Mouse (Mus musculus): ENCODE data around the gene Actg2. TPM values are rescaled to one million over a fixed set of nuclear protein-coding genes. Genes with fewer than 3 reads are reported as not detected.
A peak's percentile ranks its signal among the peaks of the same experiment; 100 is the strongest.

Gene Actg2
- polyA plus RNA-seq, 1 experiment from 2014 or later, result 1.2 TPM

DNA sequence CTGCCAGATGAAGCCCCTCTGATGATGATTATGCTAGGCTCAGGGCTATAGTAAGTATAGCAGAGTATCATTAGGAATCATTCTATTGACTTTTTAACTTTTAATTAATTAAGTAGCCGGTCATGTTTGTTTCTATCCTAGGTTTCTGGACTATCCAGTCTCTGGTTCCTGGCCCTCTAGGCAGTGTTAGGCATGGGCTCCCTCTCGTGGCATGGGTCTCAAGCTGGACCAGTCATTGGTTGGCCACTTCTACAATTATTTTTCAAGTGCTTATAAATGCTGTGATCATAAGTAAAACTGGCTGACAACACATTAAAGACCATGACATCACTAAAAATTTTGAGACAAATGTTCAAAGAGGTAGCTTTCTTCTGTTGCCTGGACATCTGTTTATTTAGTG lies 25.9 kb downstream of the Actg2 start:
- Histone ChIP-seq H3K4me3 (replicated peaks) (no peak overlapping the region), H3K27ac (no peak overlapping the region), H3K27me3 (no peaks in the 10 kb centered on the region), H3K9me3 (no peaks in the 10 kb centered on the region), H3K36me3 (no peaks in the 10 kb centered on the region), H3K4me2 (no peak overlapping the region), H3K4me1 (replicated peaks) (peaks cover 13% of the 10 kb centered on the region), H3K9ac (replicated peaks) (0 out of 2 replicates have a peak overlapping the region, but pooled peaks have one; percentile 9)
- no peak for ATAC-seq (ENCODE audit: insufficient number of reproducible peaks, insufficient read depth, low FRiP score, low TSS enrichment, low read depth)
- 74% methylated on average over 2 of the region's 2 CpGs for WGBS

DNA sequence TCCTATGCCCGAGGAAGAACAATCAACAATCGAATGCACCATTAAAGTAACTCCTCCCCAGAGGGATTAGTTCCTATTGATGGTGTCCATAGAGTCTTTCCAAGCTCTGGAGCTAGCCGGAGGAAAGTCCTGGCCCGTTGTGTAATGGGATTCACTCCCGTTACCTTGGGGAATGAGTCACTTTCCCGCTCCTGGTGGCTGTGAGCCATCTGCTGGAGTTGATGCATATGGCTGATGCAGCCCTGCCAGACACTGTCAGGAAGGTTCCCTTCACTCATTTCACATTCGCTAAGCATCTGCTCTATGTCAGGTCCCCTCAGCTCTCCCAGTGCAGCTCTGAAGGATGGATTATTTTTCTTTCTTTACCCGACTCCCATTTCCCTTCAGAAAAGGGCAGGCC lies 26.6 kb downstream of the Actg2 start:
- Histone ChIP-seq H3K4me1 (replicated peaks) (peaks cover 14% of the 10 kb centered on the region), H3K36me3 (no peaks in the 10 kb centered on the region), H3K9me3 (no peaks in the 10 kb centered on the region), H3K4me2 (no peak overlapping the region), H3K4me3 (replicated peaks) (no peak overlapping the region), H3K9ac (replicated peaks) (no peak overlapping the region), H3K27ac (no peak overlapping the region), H3K27me3 (no peaks in the 10 kb centered on the region)
- WGBS, result 55% methylated on average over 8 of the region's 8 CpGs
- no peak for ATAC-seq (ENCODE audit: insufficient number of reproducible peaks, insufficient read depth, low FRiP score, low TSS enrichment, low read depth)

DNA sequence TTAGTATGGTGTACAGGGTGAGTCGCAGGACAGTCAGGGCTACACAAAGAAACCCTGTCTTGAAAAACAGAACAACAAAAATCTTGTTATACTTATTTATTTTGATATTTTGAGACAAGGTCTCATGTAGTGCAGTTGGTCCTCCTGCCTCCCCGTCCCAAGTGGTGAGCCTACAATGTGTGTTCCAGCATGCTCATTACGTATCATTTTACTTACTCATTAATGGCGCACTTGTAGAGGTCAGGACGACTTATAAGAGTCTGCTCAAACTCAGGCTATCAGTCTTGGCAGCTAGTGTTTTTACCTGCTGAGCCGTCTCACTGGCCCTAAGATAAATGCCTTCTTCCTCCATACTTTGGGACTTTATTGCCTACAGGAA lies 28.9 kb downstream of the Actg2 start:
- Histone ChIP-seq H3K27me3 (no peaks in the 10 kb centered on the region), H3K9me3 (no peaks in the 10 kb centered on the region), H3K27ac (peak overlapping the region; percentile 97), H3K4me2 (peak overlapping the region; percentile 72), H3K4me1 (replicated peaks) (peaks cover 14% of the 10 kb centered on the region), H3K36me3 (no peaks in the 10 kb centered on the region), H3K4me3 (replicated peaks) (peak overlapping the region; percentile 81), H3K9ac (replicated peaks) (peak overlapping the region; percentile 23)
- no peak; the same call in 1 of the 2 replicates for ATAC-seq (ENCODE audit: insufficient number of reproducible peaks, insufficient read depth, low FRiP score, low TSS enrichment, low read depth)
- WGBS, result 29% methylated on average over 6 of the region's 6 CpGs

DNA sequence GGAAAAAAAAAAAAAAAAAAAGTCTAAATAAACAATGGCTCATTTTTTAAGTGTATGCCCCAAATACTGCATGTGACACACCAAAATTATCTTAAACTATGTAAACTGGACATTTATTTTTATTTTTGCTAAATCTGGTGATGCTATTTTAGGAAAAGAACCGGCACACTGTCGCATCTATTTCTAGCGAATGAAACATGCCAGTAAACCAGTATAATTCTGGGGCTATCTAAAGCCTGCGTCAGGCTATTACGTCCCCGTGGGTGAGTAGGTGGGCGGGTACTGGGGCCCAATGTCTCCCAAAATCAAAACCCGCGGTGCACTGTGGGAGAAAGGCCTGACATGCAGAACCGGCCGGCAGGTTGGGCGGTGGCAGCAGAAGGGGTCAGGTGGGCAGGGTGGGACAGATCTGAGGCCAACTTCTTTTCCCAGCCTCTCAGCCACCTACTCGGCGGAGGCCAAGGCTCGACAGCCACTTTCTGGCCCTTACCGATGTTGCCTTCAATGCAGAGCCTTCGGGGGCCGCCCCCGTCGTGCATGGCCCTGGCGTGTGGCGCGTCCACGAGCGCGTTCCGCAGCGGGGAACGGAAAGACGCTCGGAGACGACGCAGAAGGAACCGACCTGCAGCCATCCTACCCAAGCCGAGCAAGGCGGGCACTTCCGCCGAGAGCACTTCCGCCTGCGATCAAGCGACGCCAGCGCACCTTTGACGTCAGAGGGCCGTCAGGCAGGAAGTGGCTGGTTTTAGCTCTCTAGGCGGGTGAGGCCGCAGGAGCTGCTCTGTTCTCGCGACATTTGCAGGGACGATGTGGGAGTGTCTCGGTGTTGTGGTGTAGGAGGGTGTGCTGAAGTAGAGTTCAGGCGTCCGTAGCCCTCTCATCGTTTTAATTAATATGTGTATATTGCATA lies 29.6 kb downstream of the Actg2 start, which contains the start of gene Dguok:
Dguok (minus strand) TSS at position 712 of the 910 bp plus-strand sequence.
- WGBS, result under 1% methylated on average over 54 of the region's 54 CpGs
- H3K36me3 ChIP-seq, result no peaks in the 10 kb centered on the region
- H3K4me2 ChIP-seq, result peak within 1 kb of the TSS; percentile 72

DNA sequence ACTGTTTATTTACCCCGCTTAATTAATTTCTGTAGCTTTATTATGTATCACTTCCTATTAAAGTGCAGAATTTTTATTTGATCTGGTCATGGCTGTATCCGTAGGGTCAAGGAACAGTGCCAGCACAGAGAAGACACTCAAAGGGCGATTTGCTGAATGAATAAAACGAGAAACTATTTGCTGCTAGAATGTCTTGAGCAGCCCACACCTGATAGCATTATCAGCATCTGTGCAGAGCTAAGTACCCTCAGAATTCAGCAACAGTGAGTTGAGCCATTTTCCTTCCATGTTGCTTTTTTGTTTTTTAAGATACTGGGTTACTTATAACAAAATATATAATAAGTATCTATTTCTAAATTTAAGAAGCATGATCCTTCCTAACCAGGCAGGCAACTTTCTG lies 30.5 kb downstream of the Actg2 start:
- Histone ChIP-seq H3K4me3 (replicated peaks) (peak overlapping the region; percentile 81; the same call in 1 of the 2 replicates), H3K36me3 (peaks cover 1% of the 10 kb centered on the region; the same call in 1 of the 2 replicates), H3K4me2 (peak overlapping the region; percentile 72), H3K27ac (no peak overlapping the region), H3K9ac (replicated peaks) (peak overlapping the region; percentile 27; the same call in 1 of the 2 replicates), H3K4me1 (replicated peaks) (peaks cover 14% of the 10 kb centered on the region), H3K9me3 (no peaks in the 10 kb centered on the region; the same call in 1 of the 2 replicates), H3K27me3 (no peaks in the 10 kb centered on the region)
- 92% methylated on average over 4 of the region's 4 CpGs for WGBS
- ATAC-seq (ENCODE audit: insufficient number of reproducible peaks, insufficient read depth, low FRiP score, low TSS enrichment, low read depth), result no peak

More for the DNA sequence above, 29.6 kb downstream of the Actg2 start, which contains the start of gene Dguok:
- peak; percentile 99 for ATAC-seq (ENCODE audit: insufficient number of reproducible peaks, insufficient read depth, low FRiP score, low TSS enrichment, low read depth)
- Histone ChIP-seq H3K9me3 (no peaks in the 10 kb centered on the region), H3K27ac (peak within 1 kb of the TSS; percentile 97), H3K9ac (replicated peaks) (peak within 1 kb of the TSS; percentile 82), H3K4me3 (replicated peaks) (peak within 1 kb of the TSS; percentile 81), H3K27me3 (no peaks in the 10 kb centered on the region), H3K4me1 (replicated peaks) (peaks cover 14% of the 10 kb centered on the region)

DNA sequence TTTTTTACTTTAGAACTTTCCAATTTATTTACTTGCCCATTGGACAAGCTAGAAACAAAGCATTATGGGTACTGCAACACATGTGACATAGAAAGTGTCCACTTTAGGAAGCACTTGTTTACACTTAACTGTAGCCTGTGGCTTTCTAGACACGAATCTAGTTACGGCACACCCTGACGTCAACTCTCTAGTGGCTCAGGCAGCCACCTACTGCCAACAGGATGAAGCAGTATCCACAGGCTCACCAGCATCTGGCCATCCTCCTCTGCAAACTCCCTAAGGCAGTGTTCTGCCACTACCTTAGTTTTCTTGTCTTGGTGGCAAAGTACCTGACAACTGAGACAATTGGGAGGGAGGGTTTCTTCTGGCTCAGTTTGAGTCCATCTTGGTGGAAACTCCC lies 32.7 kb downstream of the Actg2 start:
- peaks cover 14% of the 10 kb centered on the region for H3K4me1 ChIP-seq (replicated peaks)
- H3K36me3 ChIP-seq, result peaks cover 13% of the 10 kb centered on the region; the same call in 1 of the 2 replicates
- no peak overlapping the region for H3K9ac ChIP-seq (replicated peaks)
- H3K4me3 ChIP-seq (replicated peaks), result no peak overlapping the region
- 80% methylated on average over 3 of the region's 3 CpGs for WGBS
- ATAC-seq (ENCODE audit: insufficient number of reproducible peaks, insufficient read depth, low FRiP score, low TSS enrichment, low read depth), result no peak
- H3K27ac ChIP-seq, result no peak overlapping the region
- no peaks in the 10 kb centered on the region; the same call in 1 of the 2 replicates for H3K9me3 ChIP-seq
- no peak overlapping the region for H3K4me2 ChIP-seq
- no peaks in the 10 kb centered on the region for H3K27me3 ChIP-seq

DNA sequence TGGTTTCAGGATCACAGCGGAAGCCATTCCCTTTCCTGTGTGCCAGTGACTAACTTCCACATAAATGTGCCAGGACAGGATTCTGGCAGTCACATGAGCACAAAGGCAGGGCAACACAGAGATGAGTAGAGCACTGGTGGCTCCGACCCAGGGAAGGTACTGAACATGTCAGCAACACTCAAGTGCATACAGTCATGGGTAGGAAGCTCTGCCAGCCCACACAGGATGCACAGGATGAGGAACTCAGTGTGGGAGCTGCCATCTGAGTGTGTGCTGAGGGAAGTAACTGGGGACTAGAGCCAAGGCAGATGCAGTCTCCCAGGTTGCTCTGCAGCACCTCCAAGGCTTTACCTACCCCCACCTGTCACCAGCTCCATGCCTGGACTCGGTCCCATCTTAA lies 33.4 kb downstream of the Actg2 start:
- Histone ChIP-seq H3K4me1 (replicated peaks) (peaks cover 14% of the 10 kb centered on the region), H3K4me3 (replicated peaks) (no peak overlapping the region), H3K4me2 (no peak overlapping the region), H3K9ac (replicated peaks) (no peak overlapping the region), H3K27ac (no peak overlapping the region), H3K27me3 (no peaks in the 10 kb centered on the region), H3K9me3 (no peaks in the 10 kb centered on the region; the same call in 1 of the 2 replicates), H3K36me3 (peaks cover 18% of the 10 kb centered on the region; the same call in 1 of the 2 replicates)
- no peak for ATAC-seq (ENCODE audit: insufficient number of reproducible peaks, insufficient read depth, low FRiP score, low TSS enrichment, low read depth)
- 93% methylated on average over 3 of the region's 3 CpGs for WGBS

DNA sequence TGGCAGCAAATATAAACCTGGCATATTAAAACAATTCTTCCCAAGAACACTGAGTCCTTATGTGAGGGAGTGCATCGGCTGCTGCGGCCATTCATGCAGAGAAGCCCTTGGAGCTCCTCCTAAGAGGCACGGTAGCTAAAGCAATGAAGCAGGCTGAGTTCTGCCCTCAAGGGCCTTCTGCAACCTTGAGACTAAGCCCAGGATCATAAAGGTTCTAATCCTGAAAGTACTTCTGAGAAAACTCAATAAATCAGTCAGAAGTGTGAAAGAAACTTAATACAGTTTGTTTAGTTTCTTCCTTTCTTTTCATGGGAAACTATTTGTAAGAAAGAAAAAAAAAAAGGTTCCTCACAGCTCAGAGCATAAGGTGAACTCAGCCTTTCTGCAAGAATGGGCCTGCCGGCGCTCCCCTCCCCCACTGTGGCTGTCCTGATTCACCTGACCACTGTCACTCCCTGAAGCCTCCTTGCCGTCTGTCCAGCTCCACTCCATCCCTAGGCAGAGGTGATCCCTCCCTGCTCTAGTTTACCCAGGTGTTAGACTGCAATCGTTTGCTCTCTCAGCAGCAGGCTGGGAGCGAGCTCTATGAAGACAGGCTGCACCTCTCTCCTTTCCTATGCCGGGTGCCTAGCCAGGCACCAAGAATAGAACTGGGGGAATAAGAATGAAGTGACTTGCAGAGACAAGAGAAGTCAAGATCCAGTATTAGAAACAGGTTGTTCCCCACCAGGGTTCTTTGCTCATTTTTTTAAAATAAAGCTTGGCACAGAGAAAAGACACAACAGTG lies 34.3 kb downstream of the Actg2 start:
- ATAC-seq (ENCODE audit: insufficient number of reproducible peaks, insufficient read depth, low FRiP score, low TSS enrichment, low read depth), result no peak
- 56% methylated on average over 9 of the region's 9 CpGs for WGBS
- Histone ChIP-seq H3K4me1 (replicated peaks) (peaks cover 9% of the 10 kb centered on the region), H3K36me3 (peaks cover 24% of the 10 kb centered on the region), H3K4me3 (replicated peaks) (no peak overlapping the region), H3K27ac (no peak overlapping the region), H3K9me3 (no peaks in the 10 kb centered on the region; the same call in 1 of the 2 replicates), H3K27me3 (no peaks in the 10 kb centered on the region), H3K4me2 (no peak overlapping the region), H3K9ac (replicated peaks) (no peak overlapping the region)

DNA sequence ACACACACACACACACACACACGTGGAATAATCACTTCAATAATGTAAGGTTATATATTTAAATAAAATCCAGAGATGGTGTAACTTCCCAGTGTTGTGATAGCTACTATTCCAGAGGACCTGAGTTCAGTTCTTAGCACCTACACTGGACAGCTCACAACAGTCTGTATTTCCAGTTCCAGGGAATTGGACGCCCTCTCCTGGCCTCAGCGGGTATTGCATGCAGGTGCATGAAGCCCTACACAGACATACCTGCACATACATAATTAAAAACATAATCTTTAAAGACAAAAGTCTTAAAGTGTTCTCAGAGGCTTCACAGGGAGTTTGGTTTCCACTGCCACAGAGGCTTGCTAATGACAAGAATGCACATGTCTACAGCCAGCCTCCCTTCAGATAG lies 35.6 kb downstream of the Actg2 start:
- no peak for ATAC-seq (ENCODE audit: insufficient number of reproducible peaks, insufficient read depth, low FRiP score, low TSS enrichment, low read depth)
- Histone ChIP-seq H3K4me3 (replicated peaks) (no peak overlapping the region), H3K9ac (replicated peaks) (no peak overlapping the region), H3K27me3 (no peaks in the 10 kb centered on the region), H3K27ac (no peak overlapping the region), H3K4me1 (replicated peaks) (peaks cover 3% of the 10 kb centered on the region; the same call in 1 of the 2 replicates), H3K4me2 (no peak overlapping the region), H3K36me3 (peaks cover 36% of the 10 kb centered on the region), H3K9me3 (no peaks in the 10 kb centered on the region; the same call in 1 of the 2 replicates)
- WGBS, result 60% methylated on average over 3 of the region's 3 CpGs

DNA sequence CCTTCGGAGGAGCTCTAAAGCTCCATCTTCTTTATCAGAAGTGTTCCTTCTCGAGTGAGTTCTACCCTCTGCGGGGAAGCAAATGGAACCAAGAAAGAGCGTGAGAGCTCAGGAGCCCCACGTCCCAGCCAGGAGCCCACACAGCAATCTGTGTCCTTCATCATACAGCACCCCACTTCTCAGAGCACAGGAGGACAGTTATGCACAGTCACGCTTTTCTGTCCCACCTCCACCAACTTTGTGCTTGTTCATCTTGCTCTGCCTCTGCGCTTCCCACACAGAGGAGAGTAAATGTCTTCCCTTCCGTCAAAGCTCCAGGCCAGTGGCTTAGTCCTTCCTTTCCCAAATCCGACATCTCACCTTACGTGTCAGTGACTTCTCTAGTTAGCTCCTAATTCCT lies 37.0 kb downstream of the Actg2 start:
- Histone ChIP-seq H3K27ac (no peak overlapping the region), H3K9ac (replicated peaks) (no peak overlapping the region), H3K36me3 (peaks cover 48% of the 10 kb centered on the region), H3K9me3 (no peaks in the 10 kb centered on the region; the same call in 1 of the 2 replicates), H3K27me3 (no peaks in the 10 kb centered on the region), H3K4me1 (replicated peaks) (no peaks in the 10 kb centered on the region), H3K4me3 (replicated peaks) (no peak overlapping the region), H3K4me2 (no peak overlapping the region)
- 93% methylated on average over 10 of the region's 10 CpGs for WGBS
- ATAC-seq (ENCODE audit: insufficient number of reproducible peaks, insufficient read depth, low FRiP score, low TSS enrichment, low read depth), result no peak
